Mouse (Mus musculus): ENCODE results near the gene Sf3b1. TPM values are rescaled to one million over a fixed set of nuclear protein-coding genes. Genes with fewer than 3 reads are reported as not detected.

The Sf3b1 gene
- total RNA-seq, 1 experiment = 164 TPM

DNA sequence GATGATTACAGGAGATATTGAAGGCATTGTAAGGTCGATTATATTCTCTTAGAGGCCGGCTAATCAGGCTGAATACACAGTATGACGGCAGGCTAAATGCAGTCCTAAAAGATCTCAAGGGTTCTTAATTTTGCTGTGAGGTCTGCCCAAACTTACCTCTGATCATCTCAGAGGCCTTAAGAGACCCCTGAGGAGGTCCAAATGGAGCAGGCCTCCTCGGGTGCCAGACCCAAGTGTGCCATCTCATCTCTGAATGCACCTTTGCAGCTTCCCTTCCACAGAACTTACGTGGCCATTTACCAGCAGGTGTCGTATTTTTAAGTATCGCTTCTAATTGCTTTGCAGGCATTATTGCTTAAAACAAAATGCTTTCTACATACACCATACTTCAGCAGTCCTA lies 43.1 kb downstream of the Sf3b1 start:
- H3K9me3 ChIP-seq (ENCODE audit: control insufficient read depth, insufficient read depth, low read depth, low read length) = no peaks in the 10 kb centered on the region
- TF ChIP-seq ZNF384 (IDR thresholded peaks at IDR 0.05; ENCODE audit: low read depth, low read length) = no peak
- TF ChIP-seq CHD2 (IDR thresholded peaks at IDR 0.05; ENCODE audit: low read depth, low read length) = no peak
- no peak for TF ChIP-seq ZC3H11A (IDR thresholded peaks at IDR 0.05; ENCODE audit: borderline replicate concordance, low read depth, low read length)
- TF ChIP-seq HCFC1 (IDR thresholded peaks at IDR 0.05; ENCODE audit: borderline replicate concordance, insufficient read depth, low read length) = no peak
- no peak for TF ChIP-seq MAFK (IDR thresholded peaks at IDR 0.05; ENCODE audit: insufficient read depth, low read depth, low read length)
- H3K4me1 ChIP-seq (ENCODE audit: control insufficient read depth in 2 of 2, insufficient read depth in 2 of 2, low read length in 2 of 2, poor library complexity in 1 of 2) = no peaks in the 10 kb centered on the region
- in situ Hi-C loops (cut with MboI; ENCODE audit: low sequenced_read_pairs in 2 of 2, unreplicated experiment in 2 of 2) = no loop called here
- H3K9ac ChIP-seq (ENCODE audit: insufficient read depth, low read depth, low read length, poor library complexity, severe bottlenecking) = no peak overlapping the region
- H3K36me3 ChIP-seq (ENCODE audit: control insufficient read depth, insufficient read depth, low read length, poor library complexity, severe bottlenecking) = peaks cover 7% of the 10 kb centered on the region
- no peak overlapping the region for H3K27ac ChIP-seq (ENCODE audit: insufficient read depth, low read depth, low read length, poor library complexity, severe bottlenecking)
- DNase-seq (ENCODE audit: low read depth, low spot score) = no peak
- no peak overlapping the region for H3K4me3 ChIP-seq (ENCODE audit: insufficient read depth in 1 of 2, low read depth in 1 of 2, low read length in 2 of 2, poor library complexity in 1 of 2, severe bottlenecking in 1 of 2)

DNA sequence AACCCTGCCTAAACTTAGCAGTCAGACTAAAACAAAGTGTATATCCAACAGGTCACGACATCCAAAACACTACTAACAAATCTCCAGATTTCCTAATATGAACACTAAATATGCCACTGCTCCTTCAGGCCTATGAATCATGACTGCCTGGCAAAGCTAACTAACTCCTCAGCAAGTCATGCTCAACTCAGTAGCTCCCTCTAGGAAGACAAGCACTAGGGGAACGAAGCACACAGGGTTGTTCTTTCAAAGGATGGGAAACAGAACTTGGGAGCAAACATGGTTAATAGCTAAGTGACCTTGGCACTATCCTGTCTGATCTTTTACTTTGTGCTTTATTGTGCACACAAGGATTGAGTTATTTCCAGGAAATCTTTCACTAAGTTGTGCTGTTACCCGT lies 43.9 kb downstream of the Sf3b1 start:
- Histone ChIP-seq H3K9ac (ENCODE audit: insufficient read depth, low read depth, low read length, poor library complexity, severe bottlenecking) (no peak overlapping the region), H3K4me1 (ENCODE audit: control insufficient read depth in 2 of 2, insufficient read depth in 2 of 2, low read length in 2 of 2, poor library complexity in 1 of 2) (no peaks in the 10 kb centered on the region), H3K9me3 (ENCODE audit: control insufficient read depth, insufficient read depth, low read depth, low read length) (no peaks in the 10 kb centered on the region), H3K36me3 (ENCODE audit: control insufficient read depth, insufficient read depth, low read length, poor library complexity, severe bottlenecking) (peaks cover 7% of the 10 kb centered on the region), H3K4me3 (ENCODE audit: insufficient read depth in 1 of 2, low read depth in 1 of 2, low read length in 2 of 2, poor library complexity in 1 of 2, severe bottlenecking in 1 of 2) (no peak overlapping the region), H3K27ac (ENCODE audit: insufficient read depth, low read depth, low read length, poor library complexity, severe bottlenecking) (no peak overlapping the region)
- no peak for DNase-seq (ENCODE audit: low read depth, low spot score)
- in situ Hi-C loops (cut with MboI; ENCODE audit: low sequenced_read_pairs in 2 of 2, unreplicated experiment in 2 of 2) = no loop called here
- TF ChIP-seq CHD2 (IDR thresholded peaks at IDR 0.05; ENCODE audit: low read depth, low read length) (no peak), ZC3H11A (IDR thresholded peaks at IDR 0.05; ENCODE audit: borderline replicate concordance, low read depth, low read length) (no peak), ZNF384 (IDR thresholded peaks at IDR 0.05; ENCODE audit: low read depth, low read length) (no peak), MAFK (IDR thresholded peaks at IDR 0.05; ENCODE audit: insufficient read depth, low read depth, low read length) (no peak), HCFC1 (IDR thresholded peaks at IDR 0.05; ENCODE audit: borderline replicate concordance, insufficient read depth, low read length) (no peak)

DNA sequence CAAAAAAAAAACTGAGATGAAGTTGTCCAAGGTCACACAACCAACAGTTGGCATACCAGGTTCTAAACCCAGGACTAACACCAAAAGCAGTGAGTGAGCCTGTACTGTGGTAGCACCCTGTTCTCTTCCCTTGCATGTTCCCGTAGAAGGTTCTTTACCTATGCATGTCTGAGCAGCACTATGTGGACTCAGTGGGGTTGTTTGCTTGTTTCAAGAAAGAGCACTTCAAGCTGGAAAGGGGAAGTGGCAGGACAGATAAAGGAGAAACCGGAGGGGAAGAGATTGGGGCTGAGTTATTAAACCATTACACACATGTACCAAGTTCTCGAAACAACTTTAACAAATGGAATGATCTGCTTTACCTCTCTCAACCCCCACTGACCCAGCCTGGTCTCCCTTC lies 44.6 kb downstream of the Sf3b1 start:
- in situ Hi-C loops (cut with MboI; ENCODE audit: low sequenced_read_pairs in 2 of 2, unreplicated experiment in 2 of 2) = no loop called here
- H3K36me3 ChIP-seq (ENCODE audit: control insufficient read depth, insufficient read depth, low read length, poor library complexity, severe bottlenecking) = peaks cover 4% of the 10 kb centered on the region
- no peak overlapping the region for H3K9ac ChIP-seq (ENCODE audit: insufficient read depth, low read depth, low read length, poor library complexity, severe bottlenecking)
- no peak overlapping the region for H3K4me3 ChIP-seq (ENCODE audit: insufficient read depth in 1 of 2, low read depth in 1 of 2, low read length in 2 of 2, poor library complexity in 1 of 2, severe bottlenecking in 1 of 2)
- H3K4me1 ChIP-seq (ENCODE audit: control insufficient read depth in 2 of 2, insufficient read depth in 2 of 2, low read length in 2 of 2, poor library complexity in 1 of 2) = no peaks in the 10 kb centered on the region
- H3K9me3 ChIP-seq (ENCODE audit: control insufficient read depth, insufficient read depth, low read depth, low read length) = no peaks in the 10 kb centered on the region
- no peak for DNase-seq (ENCODE audit: low read depth, low spot score)
- no peak for TF ChIP-seq ZC3H11A (IDR thresholded peaks at IDR 0.05; ENCODE audit: borderline replicate concordance, low read depth, low read length)
- no peak for TF ChIP-seq ZNF384 (IDR thresholded peaks at IDR 0.05; ENCODE audit: low read depth, low read length)
- no peak for TF ChIP-seq CHD2 (IDR thresholded peaks at IDR 0.05; ENCODE audit: low read depth, low read length)
- no peak for TF ChIP-seq HCFC1 (IDR thresholded peaks at IDR 0.05; ENCODE audit: borderline replicate concordance, insufficient read depth, low read length)
- TF ChIP-seq MAFK (IDR thresholded peaks at IDR 0.05; ENCODE audit: insufficient read depth, low read depth, low read length) = no peak
- H3K27ac ChIP-seq (ENCODE audit: insufficient read depth, low read depth, low read length, poor library complexity, severe bottlenecking) = no peak overlapping the region

DNA sequence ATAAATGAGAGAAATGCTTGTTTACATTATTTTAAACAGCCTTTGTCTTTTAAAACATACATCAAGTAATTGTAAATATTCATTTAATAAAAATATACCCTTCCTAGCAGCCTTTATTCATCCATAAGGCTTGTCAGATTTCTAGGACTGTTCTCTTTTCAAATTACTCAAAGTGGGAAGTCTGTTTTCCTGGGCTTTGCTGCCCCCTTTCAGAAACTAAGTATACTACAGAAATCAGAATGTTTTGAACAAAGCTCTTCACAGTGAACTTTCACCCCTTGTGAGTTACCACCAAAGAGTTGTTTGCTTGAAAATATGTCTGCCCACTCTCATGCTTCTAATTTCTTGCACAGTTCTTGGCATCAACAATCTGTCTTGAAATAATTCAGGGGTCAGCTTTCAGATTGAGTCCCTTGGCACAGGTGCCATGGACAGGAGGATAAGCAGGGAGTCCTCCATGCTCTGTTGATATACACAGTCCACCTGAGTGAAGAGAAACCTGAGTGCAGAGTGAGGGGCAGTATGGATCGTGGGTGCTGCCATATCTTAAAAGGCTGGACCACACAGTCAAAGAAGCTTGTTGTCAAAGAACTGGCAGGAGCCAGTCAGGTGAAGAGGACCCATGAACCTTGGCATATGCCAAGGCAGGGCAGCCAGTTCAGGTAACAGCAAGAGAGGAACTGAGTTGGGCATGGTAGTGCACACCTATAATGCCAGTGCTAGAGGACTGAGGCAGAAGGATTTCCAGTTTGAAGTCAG lies 47.9 kb downstream of the Sf3b1 start:
- peak; percentile 16 for DNase-seq (ENCODE audit: low read depth, low spot score)
- in situ Hi-C loops (cut with MboI; ENCODE audit: low sequenced_read_pairs in 2 of 2, unreplicated experiment in 2 of 2) = loop anchor here in 1 of 2 experiments (10.0 kb wide), 1 partner anchor 145 kb away; no protein-coding TSS in a partner anchor

More for the DNA sequence above, 47.9 kb downstream of the Sf3b1 start:
- TF ChIP-seq ZNF384 (IDR thresholded peaks at IDR 0.05; ENCODE audit: low read depth, low read length) (no peak), MAFK (IDR thresholded peaks at IDR 0.05; ENCODE audit: insufficient read depth, low read depth, low read length) (no peak), ZC3H11A (IDR thresholded peaks at IDR 0.05; ENCODE audit: borderline replicate concordance, low read depth, low read length) (no peak), CHD2 (IDR thresholded peaks at IDR 0.05; ENCODE audit: low read depth, low read length) (no peak), HCFC1 (IDR thresholded peaks at IDR 0.05; ENCODE audit: borderline replicate concordance, insufficient read depth, low read length) (no peak)
- H3K4me1 ChIP-seq (ENCODE audit: control insufficient read depth in 2 of 2, insufficient read depth in 2 of 2, low read length in 2 of 2, poor library complexity in 1 of 2) = no peaks in the 10 kb centered on the region
- no peaks in the 10 kb centered on the region for H3K36me3 ChIP-seq (ENCODE audit: control insufficient read depth, insufficient read depth, low read length, poor library complexity, severe bottlenecking)
- H3K9ac ChIP-seq (ENCODE audit: insufficient read depth, low read depth, low read length, poor library complexity, severe bottlenecking) = no peak overlapping the region
- H3K27ac ChIP-seq (ENCODE audit: insufficient read depth, low read depth, low read length, poor library complexity, severe bottlenecking) = no peak overlapping the region
- H3K4me3 ChIP-seq (ENCODE audit: insufficient read depth in 1 of 2, low read depth in 1 of 2, low read length in 2 of 2, poor library complexity in 1 of 2, severe bottlenecking in 1 of 2) = no peak overlapping the region
- H3K9me3 ChIP-seq (ENCODE audit: control insufficient read depth, insufficient read depth, low read depth, low read length) = no peaks in the 10 kb centered on the region

Measured in ES-E14 (cell line).